Mouse (Mus musculus): ENCODE data around the gene Pla2r1.
A peak's percentile ranks its signal among the peaks of the same experiment; 100 is the strongest.

Gene Pla2r1

GRCm38 (mm10) chr2:60552902-60553682 is at the start of gene Pla2r1:
TSS of gene Pla2r1 (minus strand) at chr2:60553308.
- DNase-seq = peak; percentile 6

GRCm38 (mm10) chr2:60601326-60601725 is 48.2 kb upstream of the Pla2r1 start:
- no peak for DNase-seq

GRCm38 (mm10) chr2:60600863-60601262 is 47.8 kb upstream of the Pla2r1 start:
- no peak for DNase-seq

GRCm38 (mm10) chr2:60583416-60583815 is 30.3 kb upstream of the Pla2r1 start:
- no peak for DNase-seq

- no peak for DNase-seq
These were observed 1.5 kb upstream of the Pla2r1 start for GRCm38 (mm10) chr2:60554561-60554960.

GRCm38 (mm10) chr2:60552177-60552901 is 769 bp downstream of the Pla2r1 start:
- no peak for DNase-seq

- DNase-seq = no peak
These were observed 1.4 kb downstream of the Pla2r1 start for GRCm38 (mm10) chr2:60551673-60552072.

- no peak for DNase-seq
These were observed 2.6 kb downstream of the Pla2r1 start for GRCm38 (mm10) chr2:60550521-60550920.

GRCm38 (mm10) chr2:60549851-60550250 is 3.3 kb downstream of the Pla2r1 start:
- no peak for DNase-seq

- DNase-seq = no peak
These were observed 7.0 kb downstream of the Pla2r1 start for GRCm38 (mm10) chr2:60546082-60546481.

- DNase-seq = no peak
These were observed 9.1 kb downstream of the Pla2r1 start for GRCm38 (mm10) chr2:60544006-60544405.

- DNase-seq = no peak
These were observed 11.4 kb downstream of the Pla2r1 start for GRCm38 (mm10) chr2:60541745-60542144.

GRCm38 (mm10) chr2:60540346-60540745 is 12.8 kb downstream of the Pla2r1 start:
- no peak for DNase-seq

GRCm38 (mm10) chr2:60538710-60539109 is 14.4 kb downstream of the Pla2r1 start:
- no peak for DNase-seq

GRCm38 (mm10) chr2:60538274-60538673 is 14.8 kb downstream of the Pla2r1 start:
- no peak for DNase-seq

GRCm38 (mm10) chr2:60534755-60535154 is 18.4 kb downstream of the Pla2r1 start:
- DNase-seq = no peak

GRCm38 (mm10) chr2:60533026-60533425 is 20.1 kb downstream of the Pla2r1 start:
- DNase-seq = no peak

- DNase-seq = no peak
These were observed 20.6 kb downstream of the Pla2r1 start for GRCm38 (mm10) chr2:60532495-60532894.

- no peak for DNase-seq
These were observed 37.3 kb downstream of the Pla2r1 start for GRCm38 (mm10) chr2:60515817-60516216.

GRCm38 (mm10) chr2:60514863-60515262 is 38.2 kb downstream of the Pla2r1 start:
- DNase-seq = no peak

- DNase-seq = no peak
These were observed 42.4 kb downstream of the Pla2r1 start for GRCm38 (mm10) chr2:60510718-60511117.

GRCm38 (mm10) chr2:60505145-60505544 is 48.0 kb downstream of the Pla2r1 start:
- no peak for DNase-seq

- no peak for DNase-seq
These were observed 48.4 kb downstream of the Pla2r1 start for GRCm38 (mm10) chr2:60504718-60505117.

- no peak for DNase-seq
These were observed 49.1 kb downstream of the Pla2r1 start for GRCm38 (mm10) chr2:60503991-60504390.
